Mouse (Mus musculus) kidney, adult 8-10 months (tissue): ENCODE results near the gene Olfr828.

ENCODE experiments used
- DNase-seq, 2 experiments: peaks; one replicate each; pipeline ENCODE4 v3.0.0; 2022

Olfr828 gene

GRCm38 (mm10) chr9:18819426-18819825 lies at the start of gene Olfr828:
Gene Olfr828, minus strand, starts transcription at chr9:18819526.
- DNase-seq, result no peak

DNA sequence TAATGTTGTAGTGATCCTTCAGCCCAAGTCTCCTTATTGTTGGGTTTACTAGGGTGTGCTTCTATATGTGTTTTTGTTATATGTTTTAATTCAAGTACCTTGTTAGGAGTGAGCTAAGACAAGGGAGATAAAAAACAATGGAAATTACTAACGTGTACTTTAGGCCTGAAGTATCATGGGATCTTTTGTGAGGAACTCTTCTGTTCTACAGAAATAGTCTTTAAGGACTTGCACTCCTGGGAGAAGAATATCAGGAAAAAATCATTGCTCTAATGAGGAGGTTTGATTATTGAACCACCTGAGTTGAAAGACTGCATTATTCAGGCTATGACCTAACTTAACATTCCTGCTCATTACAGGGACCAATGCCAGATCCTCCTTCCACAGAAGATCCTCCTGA lies 35.3 kb upstream of the Olfr828 start, which contains the start of gene Olfr829:
TSS of gene Olfr829 (plus strand) at position 301 of the 400 bp plus-strand sequence.
- no peak for DNase-seq

GRCm38 (mm10) chr9:18785316-18785715 lies 34.0 kb downstream of the Olfr828 start:
- DNase-seq, result no peak

DNA sequence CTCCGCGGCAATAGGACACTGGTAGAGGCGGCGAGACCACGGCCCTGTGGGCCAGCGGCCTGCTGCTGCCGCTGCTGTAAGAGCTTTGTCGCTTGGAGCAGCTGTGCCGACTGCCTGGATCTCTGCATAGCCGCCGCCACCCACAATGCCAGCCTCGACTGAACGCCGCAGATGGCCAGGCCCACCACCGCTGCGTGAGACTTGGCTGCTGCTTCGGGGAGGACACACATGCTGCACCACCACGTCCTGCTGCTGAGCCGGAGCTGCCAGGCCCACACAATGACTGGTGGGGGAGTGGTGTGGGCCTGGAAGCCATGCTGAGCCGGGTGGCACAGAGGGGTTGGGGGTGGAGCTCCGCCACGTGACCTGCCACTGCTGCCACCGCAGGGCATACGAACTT lies 39.9 kb downstream of the Olfr828 start:
- DNase-seq, result no peak

DNA sequence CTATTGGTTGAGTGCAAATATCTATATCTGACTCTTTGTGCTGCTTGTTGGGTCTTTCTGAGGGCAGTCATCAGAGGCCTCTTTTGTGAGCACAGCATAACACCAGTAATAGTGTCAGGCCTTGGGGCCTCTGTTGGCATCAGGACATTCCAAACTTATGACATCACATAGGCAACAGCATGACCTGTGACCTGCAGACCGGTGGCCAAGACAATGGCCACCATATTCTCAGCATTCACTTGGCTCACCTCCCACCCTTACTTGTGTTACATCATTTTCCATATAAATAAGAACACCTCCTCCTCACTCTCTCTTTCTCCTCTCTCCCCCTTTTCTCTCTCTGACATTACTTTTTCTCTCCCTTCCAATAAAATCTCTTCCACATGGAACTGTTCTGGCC lies 40.3 kb downstream of the Olfr828 start:
- no peak for DNase-seq
